Mouse (Mus musculus) C2C12 (cell line): ENCODE measurements around the gene Rab39. TPM values are rescaled to one million over a fixed set of nuclear protein-coding genes. Genes with fewer than 3 reads are reported as not detected.

Experiments used
- H3K27me3 ChIP-seq: one replicate; pipeline ENCODE4 v1.6.1; 2011; ENCODE audit not compliant: control insufficient read depth, insufficient read depth, insufficient read length
- H3K36me3 ChIP-seq: one replicate; pipeline ENCODE4 v1.6.1; 2011; ENCODE audit not compliant: control insufficient read depth, insufficient read depth
- H3K4me3 ChIP-seq: one replicate; pipeline ENCODE4 v1.5.1; 2011; ENCODE audit warnings: mild to moderate bottlenecking, control low read depth; ENCODE audit not compliant: poor library complexity, insufficient read depth, severe bottlenecking
- H3K79me2 ChIP-seq: one replicate; pipeline ENCODE4 v1.6.1; 2011; ENCODE audit not compliant: control insufficient read depth, insufficient read depth
- H3K79me3 ChIP-seq: one replicate; pipeline ENCODE4 v1.6.1; 2011; ENCODE audit warnings: low read depth, control low read depth
- H3ac ChIP-seq: one replicate; pipeline ENCODE3; 2011; ENCODE audit warnings: low read depth; ENCODE audit not compliant: control insufficient read depth, insufficient read length
- CEBPB ChIP-seq: IDR thresholded peaks from one replicate; pipeline ENCODE4 v1.6.1; 2011; ENCODE audit warnings: low read depth, mild to moderate bottlenecking, control low read depth, moderate library complexity
- CTCF ChIP-seq: IDR thresholded peaks from one replicate; pipeline ENCODE4 v1.5.1; 2011; ENCODE audit not compliant: control insufficient read depth, insufficient read depth, insufficient read length
- FOSL1 ChIP-seq: IDR thresholded peaks from one replicate; pipeline ENCODE4 v1.8.0; 2011; ENCODE audit warnings: mild to moderate bottlenecking, low read length; ENCODE audit not compliant: poor library complexity, insufficient read depth, severe bottlenecking
- MAX ChIP-seq: IDR thresholded peaks from one replicate; pipeline ENCODE4 v1.6.1; 2011; ENCODE audit warnings: mild to moderate bottlenecking, control low read depth
- MYOD1 ChIP-seq: IDR thresholded peaks from one replicate; pipeline ENCODE4 v1.6.1; 2011; ENCODE audit warnings: low read depth; ENCODE audit not compliant: control insufficient read depth, insufficient read length
- MYOG ChIP-seq: IDR thresholded peaks from one replicate; pipeline ENCODE4 v1.6.1; 2011; ENCODE audit not compliant: control insufficient read depth, insufficient read length; ENCODE audit errors: extremely low read depth
- USF1 ChIP-seq: IDR thresholded peaks from one replicate; pipeline ENCODE4 v1.6.1; 2011; ENCODE audit warnings: low read depth, mild to moderate bottlenecking, control low read depth, moderate library complexity
- polyA plus RNA-seq: library from polyadenylated mRNA; unstranded; fragments of >200 nt; fragmentation: generic; extraction: Trizol; gene quantifications from one replicate; pipeline ENCODE4 v1.2.1, GENCODE M21; 2012; ENCODE audit warnings: missing spikeins

Rab39 gene
- polyA plus RNA-seq, 1 experiment: not detected

DNA sequence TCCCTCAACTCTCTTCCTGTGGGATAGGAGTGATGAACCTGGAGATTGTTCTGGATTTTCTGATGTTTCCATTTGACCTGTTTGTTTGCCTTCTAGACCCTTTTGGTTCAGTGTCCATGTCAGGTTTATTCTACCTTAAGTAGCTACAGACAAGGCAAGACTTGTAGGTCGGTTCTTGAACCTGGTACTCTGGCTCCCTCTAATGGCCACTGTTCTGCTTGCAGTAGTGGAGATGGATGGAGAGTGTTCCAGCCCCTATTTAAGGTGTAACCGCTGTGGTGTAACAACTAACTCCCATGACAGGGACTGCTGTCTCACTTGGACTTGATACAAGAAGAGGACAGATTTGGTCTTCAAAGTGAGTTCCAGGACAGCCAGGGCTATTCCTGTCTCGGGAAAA is 32.5 kb downstream of the Rab39 start:
- TF ChIP-seq CTCF (peak; percentile 38), MAX (no peak)
- Histone ChIP-seq H3ac (no peak overlapping the region), H3K79me2 (no peaks in the 10 kb centered on the region), H3K4me3 (no peak overlapping the region), H3K79me3 (no peaks in the 10 kb centered on the region), H3K27me3 (no peaks in the 10 kb centered on the region), H3K36me3 (no peaks in the 10 kb centered on the region)

GRCm38 (mm10) chr9:53669680-53670219 is 36.3 kb downstream of the Rab39 start, which contains the start of gene Cul5:
Gene Cul5, minus strand, starts transcription at chr9:53670014.
- TF ChIP-seq MAX (no peak), MYOD1 (no peak), CTCF (no peak), MYOG (no peak), FOSL1 (no peak), USF1 (no peak), CEBPB (no peak)
- H3K27me3 ChIP-seq: no peaks in the 10 kb centered on the region
- peaks cover 19% of the 10 kb centered on the region for H3K79me3 ChIP-seq
- H3K36me3 ChIP-seq: no peaks in the 10 kb centered on the region
- no peak within 1 kb of the TSS for H3ac ChIP-seq
- peaks cover 23% of the 10 kb centered on the region for H3K79me2 ChIP-seq
- H3K4me3 ChIP-seq: no peak within 1 kb of the TSS

DNA sequence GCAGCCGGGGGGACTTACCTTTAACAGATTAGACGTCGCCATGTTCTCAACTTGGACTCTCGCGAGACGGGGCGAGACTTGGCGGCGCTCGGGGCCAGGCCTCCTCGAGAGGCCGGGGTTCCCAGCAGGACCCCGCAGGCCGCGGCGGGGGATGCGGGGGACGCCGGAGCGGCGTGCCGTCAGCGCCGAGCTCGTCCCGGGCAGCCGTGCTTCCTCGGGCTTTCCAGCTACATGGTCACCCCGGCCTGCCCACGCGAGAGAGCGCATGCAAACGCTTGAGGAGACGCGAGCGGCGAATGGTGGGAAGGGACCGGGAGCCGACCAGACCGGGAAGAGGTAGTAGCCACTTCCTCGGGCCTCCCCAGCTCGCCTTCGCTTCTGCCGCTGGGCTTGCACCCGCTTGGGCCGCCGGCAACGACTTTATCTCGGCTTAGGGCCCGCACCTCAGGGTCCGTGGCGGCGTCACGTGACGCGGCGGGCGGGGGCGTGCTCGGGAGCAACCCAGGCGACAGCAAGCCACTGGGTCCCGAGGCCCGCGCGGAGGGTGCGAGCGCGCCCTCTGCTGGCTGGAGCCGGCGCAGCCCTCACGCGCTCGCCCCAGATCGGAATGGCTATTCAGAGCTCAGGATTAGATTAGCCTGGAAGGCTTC is 38.9 kb downstream of the Rab39 start:
- H3ac ChIP-seq: peak overlapping the region; percentile 100
- no peaks in the 10 kb centered on the region for H3K27me3 ChIP-seq
- TF ChIP-seq MYOG (no peak), CTCF (peak; percentile 98), USF1 (peak; percentile 92), CEBPB (no peak), FOSL1 (no peak)
- peak overlapping the region; percentile 76 for H3K4me3 ChIP-seq
- H3K36me3 ChIP-seq: peaks cover 4% of the 10 kb centered on the region
- peaks cover 41% of the 10 kb centered on the region for H3K79me3 ChIP-seq
- peaks cover 49% of the 10 kb centered on the region for H3K79me2 ChIP-seq

DNA sequence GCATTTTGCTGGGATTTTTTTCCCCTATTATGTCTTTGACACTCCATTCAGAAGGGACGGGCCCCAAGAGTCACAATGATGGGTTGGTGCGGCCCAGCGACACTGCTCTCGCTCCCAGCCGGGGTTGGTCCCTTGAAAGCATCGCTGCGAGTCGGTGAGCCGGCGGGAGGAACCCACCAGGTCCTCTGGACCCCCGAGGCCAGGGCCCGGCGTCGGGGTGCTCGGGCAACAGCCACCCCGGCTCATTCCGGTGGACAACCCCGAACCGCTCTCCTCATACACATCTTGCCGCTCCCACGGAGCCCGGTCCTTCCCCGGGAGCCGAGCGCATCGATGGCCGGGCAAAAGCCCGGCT is 39.4 kb downstream of the Rab39 start:
- Histone ChIP-seq H3K27me3 (no peaks in the 10 kb centered on the region), H3K79me3 (peaks cover 45% of the 10 kb centered on the region), H3K4me3 (peak overlapping the region; percentile 76), H3K36me3 (peaks cover 4% of the 10 kb centered on the region), H3ac (peak overlapping the region; percentile 100), H3K79me2 (peaks cover 54% of the 10 kb centered on the region)
- TF ChIP-seq CEBPB (no peak), CTCF (no peak), FOSL1 (no peak)

GRCm38 (mm10) chr9:53665428-53665827 is 40.6 kb downstream of the Rab39 start:
- Histone ChIP-seq H3K79me3 (peaks cover 53% of the 10 kb centered on the region), H3K27me3 (no peaks in the 10 kb centered on the region), H3K4me3 (no peak overlapping the region), H3ac (no peak overlapping the region), H3K79me2 (peaks cover 66% of the 10 kb centered on the region), H3K36me3 (peaks cover 4% of the 10 kb centered on the region)
- no peak for TF ChIP-seq CEBPB
- TF ChIP-seq CTCF: no peak
- no peak for TF ChIP-seq MYOD1
- no peak for TF ChIP-seq MAX
- no peak for TF ChIP-seq FOSL1
- TF ChIP-seq USF1: no peak
- TF ChIP-seq MYOG: no peak

GRCm38 (mm10) chr9:53664819-53665218 is 41.2 kb downstream of the Rab39 start:
- Histone ChIP-seq H3K27me3 (no peaks in the 10 kb centered on the region), H3ac (no peak overlapping the region), H3K36me3 (peaks cover 4% of the 10 kb centered on the region), H3K79me3 (peaks cover 58% of the 10 kb centered on the region), H3K79me2 (peaks cover 72% of the 10 kb centered on the region), H3K4me3 (no peak overlapping the region)
- TF ChIP-seq MAX (no peak), MYOG (no peak), CEBPB (no peak), MYOD1 (no peak), USF1 (no peak), FOSL1 (no peak), CTCF (no peak)
